Mouse (Mus musculus): ENCODE data around the gene Olfr263.
"Not testable (repeated sequence)": the region's sequence is repeated elsewhere in the genome, so short reads cannot be mapped to it uniquely, and the experiment has no call there.

DNA sequence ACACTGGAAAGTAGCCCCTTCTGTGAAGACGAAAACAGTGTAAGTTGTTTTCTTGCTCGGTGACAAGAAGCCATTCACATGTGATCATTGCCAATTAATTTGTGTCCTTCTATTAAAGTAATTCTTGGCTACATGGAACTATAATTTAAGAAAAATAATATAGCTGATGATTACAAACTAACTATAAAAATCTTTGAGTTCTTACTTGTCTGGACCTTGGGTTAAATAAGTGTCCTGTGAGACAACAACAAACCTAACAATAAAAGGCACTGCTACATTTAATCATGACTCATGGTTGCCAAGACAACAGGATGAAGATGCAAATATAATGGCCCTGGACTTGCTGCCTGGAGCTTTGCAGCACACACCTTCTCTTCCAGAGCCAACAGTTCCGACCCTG, at the start of gene Olfr263:
- not testable (repeated sequence) for TF ChIP-seq CTCF, EP300 (IDR thresholded peaks at IDR 0.05; ENCODE audit: low read depth)

All from heart, postnatal 0 days (tissue).